1 mouse cellular context compared by ENCODE assay signal in the genomic region with DNA sequence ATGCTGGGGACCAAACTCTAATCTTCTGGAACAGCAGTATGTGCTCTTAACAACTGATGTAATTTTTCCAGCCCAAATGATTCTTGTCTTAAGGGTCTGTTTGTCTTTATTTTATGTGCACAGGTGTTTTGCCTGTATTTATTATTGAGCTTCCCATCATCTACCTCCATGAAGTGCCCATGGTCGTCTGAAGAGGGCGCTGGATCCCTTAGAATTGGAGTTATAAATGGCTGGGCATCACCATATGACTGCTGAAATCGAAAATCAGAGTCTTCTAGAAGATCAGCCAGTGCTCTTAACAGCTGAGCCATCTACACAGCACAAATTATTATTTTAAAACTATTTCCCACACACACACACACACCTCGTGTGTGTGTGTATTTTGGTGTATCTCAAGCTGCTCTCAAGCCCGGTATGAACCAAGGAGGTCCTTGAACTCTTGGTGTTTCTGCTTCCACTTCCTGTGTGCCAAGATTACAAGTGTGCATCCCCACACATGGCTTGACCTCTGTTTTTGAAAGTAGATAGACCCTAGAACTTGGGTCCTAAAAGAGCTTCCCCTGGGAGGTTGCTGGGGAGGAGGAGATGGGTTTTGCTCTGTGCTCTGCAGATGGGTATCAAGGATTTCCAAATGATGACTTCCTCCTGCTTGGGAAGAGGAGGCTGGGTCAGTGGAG.
A peak's percentile ranks its signal among the peaks of the same experiment; 100 is the strongest.
TF ChIP-seq lines count a peak whose summit lies in the region.

No protein-coding gene starts in this region.

TF ChIP-seq in MEL, 35 proteins besides CTCF, POLR2A, EP300 and RAD21 (continued from another document):
- TF ChIP-seq TBP (IDR thresholded peaks at IDR 0.05; ENCODE audit: low read depth, low read length), result no peak
- no peak for TF ChIP-seq NRF1 (IDR thresholded peaks at IDR 0.05; ENCODE audit: insufficient read depth, low read depth, low read length, poor library complexity, severe bottlenecking)
- TF ChIP-seq GABPA (IDR thresholded peaks at IDR 0.05; ENCODE audit: low read depth, low read length), result no peak
- TF ChIP-seq POLR2AphosphoS2 (IDR thresholded peaks at IDR 0.05; ENCODE audit: low read length), result no peak
- no peak for TF ChIP-seq ZNF384 (IDR thresholded peaks at IDR 0.05; ENCODE audit: low read depth, low read length)
- TF ChIP-seq UBTF (IDR thresholded peaks at IDR 0.05; ENCODE audit: borderline replicate concordance, insufficient read depth, low read depth, low read length), result no peak
- no peak for TF ChIP-seq MAFK (IDR thresholded peaks at IDR 0.05; ENCODE audit: borderline replicate concordance, low read depth, low read length)
- peak; percentile 54; the same call in 1 of the 2 replicates for TF ChIP-seq SIN3A (IDR thresholded peaks at IDR 0.05; ENCODE audit: low read length)
- no peak for TF ChIP-seq ETS1 (IDR thresholded peaks at IDR 0.05; ENCODE audit: low read depth, low read length)
- TF ChIP-seq SMC3 (IDR thresholded peaks at IDR 0.05; ENCODE audit: low read depth, low read length), result peak; percentile 57
- no peak for TF ChIP-seq NELFE (IDR thresholded peaks at IDR 0.05; ENCODE audit: low read depth, low read length)
- no peak for TF ChIP-seq CHD2 (IDR thresholded peaks at IDR 0.05; ENCODE audit: low read length)
- TF ChIP-seq MEF2A (IDR thresholded peaks at IDR 0.05; ENCODE audit: extremely low read depth, insufficient replicate concordance, low read depth, low read length, poor library complexity, severe bottlenecking), result no peak
- no peak for TF ChIP-seq MAZ (IDR thresholded peaks at IDR 0.05; ENCODE audit: low read depth, low read length)
- no peak for TF ChIP-seq TAL1 (IDR thresholded peaks at IDR 0.05; ENCODE audit: low read length)
